1 mouse cellular context compared by ENCODE assay signal in genomic region chr9:99080657-99081056, GRCm38 (mm10).
TF ChIP-seq lines count a peak whose summit lies in the region.

No protein-coding gene starts in this region.

TF ChIP-seq in CH12.LX, 34 proteins besides CTCF, POLR2A, EP300 and RAD21 (continued from another document):
- peak; percentile 16; the same call in 1 of the 2 replicates for TF ChIP-seq SMC3 (IDR thresholded peaks at IDR 0.05; ENCODE audit: low read depth, low read length)
- TF ChIP-seq UBTF (IDR thresholded peaks at IDR 0.05; ENCODE audit: low read depth, low read length), result no peak
